In the genomic region with DNA sequence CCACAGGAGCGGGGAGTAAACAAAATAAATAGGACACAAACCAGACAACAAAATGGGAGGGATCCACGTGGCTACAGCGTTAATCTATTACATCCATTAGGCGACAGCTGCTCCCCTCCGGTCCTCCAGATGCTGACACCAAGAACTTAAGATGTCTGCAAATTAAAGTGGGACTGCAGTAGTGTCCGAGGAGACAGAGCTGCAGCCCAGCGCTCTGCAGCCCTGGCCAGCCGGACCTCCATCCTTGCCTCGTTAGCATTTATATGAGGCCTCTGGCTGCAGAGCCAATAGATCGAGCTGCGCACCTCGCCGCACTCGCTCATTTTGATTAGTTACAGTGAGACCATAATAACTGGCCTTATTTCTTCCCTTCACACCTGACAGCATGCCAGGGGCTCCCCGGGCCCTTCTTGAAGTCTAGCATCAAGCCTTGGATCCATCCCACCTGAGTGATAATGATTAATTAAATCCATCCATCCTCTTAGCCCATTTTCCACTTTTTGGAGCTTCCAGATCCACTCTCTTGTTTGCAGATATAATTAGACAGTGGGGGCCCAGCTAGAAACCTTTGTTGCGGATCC, we compare ENCODE assay signal across 18 mouse cellular contexts.
A peak's percentile ranks its signal among the peaks of the same experiment; 100 is the strongest.
DNase-seq lines count a peak whose midpoint lies in the region; ATAC-seq lines count a peak whose summit lies in the region.
"Had no signal": no experiment of that assay in that cellular context is flagged by ENCODE, and none has a peak within 500 bp of the region (broad histone marks: within the 10 kb centered on the region; RNA-seq: fewer than 3 reads in every experiment).

No protein-coding gene starts in this region.

- H3K9me3 ChIP-seq in midbrain, embryonic 12.5 days = no peaks in the 10 kb centered on the region
- no peaks in the 10 kb centered on the region for H3K9me3 ChIP-seq in midbrain, embryonic 16.5 days (replicated peaks; ENCODE audit: control insufficient read depth, low read length, poor library complexity, severe bottlenecking)
- no peaks in the 10 kb centered on the region for H3K9me3 ChIP-seq in hindbrain, embryonic 13.5 days
- H3K9me3 ChIP-seq in hindbrain, embryonic 16.5 days (ENCODE audit: control insufficient read depth, low read length) = no peaks in the 10 kb centered on the region
- H3K9me3 ChIP-seq in neural tube, embryonic 13.5 days = no peaks in the 10 kb centered on the region
- H3K9me3 ChIP-seq: embryonic facial prominence, embryonic 15.5 days; forebrain, embryonic 15.5 days; heart, embryonic 12.5 days had no signal

- H3K9ac ChIP-seq in midbrain, embryonic 12.5 days (replicated peaks) = no peak overlapping the region
- no peak overlapping the region for H3K9ac ChIP-seq in midbrain, embryonic 16.5 days (ENCODE audit: low read depth, low read length)
- no peak overlapping the region for H3K9ac ChIP-seq in hindbrain, embryonic 13.5 days
- no peak overlapping the region; the same call in 1 of the 2 replicates for H3K9ac ChIP-seq in hindbrain, embryonic 16.5 days (ENCODE audit: low read depth, low read length)
- H3K9ac ChIP-seq in neural tube, embryonic 13.5 days = no peak overlapping the region
- H3K9ac ChIP-seq: embryonic facial prominence, embryonic 15.5 days; forebrain, embryonic 15.5 days; heart, embryonic 12.5 days had no signal

- H3K4me2 ChIP-seq in midbrain, embryonic 12.5 days (replicated peaks) = no peak overlapping the region
- no peak overlapping the region for H3K4me2 ChIP-seq in midbrain, embryonic 16.5 days (ENCODE audit: low read length)
- no peak overlapping the region for H3K4me2 ChIP-seq in hindbrain, embryonic 13.5 days
- peak overlapping the region; percentile 18; the same call in 1 of the 2 replicates for H3K4me2 ChIP-seq in hindbrain, embryonic 16.5 days (ENCODE audit: low read length)
- 0 out of 2 replicates have a peak overlapping the region, but pooled peaks have one; percentile 8 for H3K4me2 ChIP-seq in neural tube, embryonic 13.5 days
- H3K4me2 ChIP-seq: embryonic facial prominence, embryonic 15.5 days; forebrain, embryonic 15.5 days; heart, embryonic 12.5 days had no signal

- H3K27ac ChIP-seq in midbrain, embryonic 12.5 days (replicated peaks) = no peak overlapping the region
- H3K27ac ChIP-seq in midbrain, embryonic 16.5 days (ENCODE audit: low read length) = no peak overlapping the region
- peak overlapping the region; percentile 58 for H3K27ac ChIP-seq in hindbrain, embryonic 13.5 days
- no peak overlapping the region for H3K27ac ChIP-seq in hindbrain, embryonic 16.5 days (ENCODE audit: low read depth, low read length)
- peak overlapping the region; percentile 34 for H3K27ac ChIP-seq in neural tube, embryonic 13.5 days (replicated peaks)
- H3K27ac ChIP-seq: embryonic facial prominence, embryonic 15.5 days; forebrain, embryonic 15.5 days had no signal

- H3K4me1 ChIP-seq in midbrain, embryonic 12.5 days = 0 out of 2 replicates have a peak, but pooled peaks cover 2% of the 10 kb centered on the region
- no peaks in the 10 kb centered on the region; the same call in 1 of the 2 replicates for H3K4me1 ChIP-seq in midbrain, embryonic 16.5 days (ENCODE audit: control insufficient read depth, insufficient read depth, low read length)
- peaks cover 36% of the 10 kb centered on the region for H3K4me1 ChIP-seq in hindbrain, embryonic 13.5 days (replicated peaks)
- H3K4me1 ChIP-seq in hindbrain, embryonic 16.5 days (ENCODE audit: control insufficient read depth, insufficient read depth, low read depth, low read length) = peaks cover 6% of the 10 kb centered on the region
- H3K4me1 ChIP-seq in neural tube, embryonic 13.5 days (replicated peaks) = peaks cover 32% of the 10 kb centered on the region

- ATAC-seq in midbrain, embryonic 12.5 days (ENCODE audit: low FRiP score, low read depth) = peak; percentile 44; the same call in 1 of the 2 replicates
- no peak for ATAC-seq in midbrain, embryonic 16.5 days
- ATAC-seq in hindbrain, embryonic 13.5 days (ENCODE audit: low FRiP score) = peak; percentile 70
- peak; percentile 77 for ATAC-seq in hindbrain, embryonic 16.5 days
- peak; percentile 52; the same call in 1 of the 2 replicates for ATAC-seq in neural tube, embryonic 13.5 days (ENCODE audit: low read depth)
- no peak for ATAC-seq in erythroblast, adult 5-6 weeks (replicated peaks; ENCODE audit: low FRiP score, poor library complexity, severe bottlenecking)
- ATAC-seq: forebrain, embryonic 15.5 days had no signal

- DNase-seq in right cerebral cortex, postnatal 14 days = no peak
- DNase-seq in left cerebral cortex, adult 9 months (ENCODE audit: low spot score in 2 of 2) = no peak
- DNase-seq: adrenal gland, adult 2 months; adrenal gland, postnatal 36 days; cerebellum, adult 2 months; cerebellum, postnatal 14 days; embryo, embryonic 11 days; gastrocnemius, postnatal 14 days; heart, postnatal 36 days had no signal

- H3K27me3 ChIP-seq in midbrain, embryonic 12.5 days = peaks cover 9% of the 10 kb centered on the region; the same call in 1 of the 2 replicates
- H3K27me3 ChIP-seq in midbrain, embryonic 16.5 days (ENCODE audit: control insufficient read depth, insufficient read depth, low read depth, low read length) = no peaks in the 10 kb centered on the region
- H3K27me3 ChIP-seq in hindbrain, embryonic 13.5 days = no peaks in the 10 kb centered on the region
- H3K27me3 ChIP-seq in hindbrain, embryonic 16.5 days (replicated peaks; ENCODE audit: control insufficient read depth, insufficient read depth, low read length) = no peaks in the 10 kb centered on the region
- no peaks in the 10 kb centered on the region for H3K27me3 ChIP-seq in neural tube, embryonic 13.5 days
- H3K27me3 ChIP-seq: embryonic facial prominence, embryonic 15.5 days; forebrain, embryonic 15.5 days had no signal

- no peak overlapping the region for H3K4me3 ChIP-seq in midbrain, embryonic 12.5 days
- no peak overlapping the region for H3K4me3 ChIP-seq in midbrain, embryonic 16.5 days (ENCODE audit: low read depth, low read length)
- no peak overlapping the region for H3K4me3 ChIP-seq in hindbrain, embryonic 13.5 days
- H3K4me3 ChIP-seq in hindbrain, embryonic 16.5 days (ENCODE audit: low read length) = no peak overlapping the region
- no peak overlapping the region for H3K4me3 ChIP-seq in neural tube, embryonic 13.5 days
- H3K4me3 ChIP-seq: embryonic facial prominence, embryonic 15.5 days; forebrain, embryonic 15.5 days; heart, embryonic 12.5 days had no signal

- H3K36me3 ChIP-seq in midbrain, embryonic 12.5 days = no peaks in the 10 kb centered on the region
- H3K36me3 ChIP-seq in midbrain, embryonic 16.5 days (ENCODE audit: control insufficient read depth, insufficient read depth, low read length) = no peaks in the 10 kb centered on the region
- no peaks in the 10 kb centered on the region for H3K36me3 ChIP-seq in hindbrain, embryonic 13.5 days
- H3K36me3 ChIP-seq in hindbrain, embryonic 16.5 days (ENCODE audit: control insufficient read depth, insufficient read depth, low read length) = no peaks in the 10 kb centered on the region
- H3K36me3 ChIP-seq in neural tube, embryonic 13.5 days = no peaks in the 10 kb centered on the region
- H3K36me3 ChIP-seq: embryonic facial prominence, embryonic 15.5 days; forebrain, embryonic 15.5 days; heart, embryonic 12.5 days had no signal

- 60% methylated on average over 16 of the region's 16 CpGs for WGBS in midbrain, embryonic 12.5 days
- WGBS in midbrain, embryonic 16.5 days = 45% methylated on average over 16 of the region's 16 CpGs
- 43% methylated on average over 16 of the region's 16 CpGs for WGBS in hindbrain, embryonic 13.5 days
- 46% methylated on average over 16 of the region's 16 CpGs for WGBS in hindbrain, embryonic 16.5 days
- 37% methylated on average over 16 of the region's 16 CpGs for WGBS in neural tube, embryonic 13.5 days

Comparison
In these comparisons a context has a peak if more than half of its experiments do, and no peak if none do; other contexts are left out.
1. ATAC-seq: peak in midbrain, embryonic 12.5 days (single experiment), hindbrain, embryonic 13.5 days (single experiment), hindbrain, embryonic 16.5 days (single experiment) and neural tube, embryonic 13.5 days (single experiment); none in midbrain, embryonic 16.5 days (single experiment) and erythroblast, adult 5-6 weeks (single experiment).
2. H3K27ac ChIP-seq: peak in hindbrain, embryonic 13.5 days (single experiment) and neural tube, embryonic 13.5 days (single experiment); none in midbrain, embryonic 12.5 days (single experiment), midbrain, embryonic 16.5 days (single experiment) and hindbrain, embryonic 16.5 days (single experiment).
3. H3K4me2 ChIP-seq: peak in hindbrain, embryonic 16.5 days (single experiment) and neural tube, embryonic 13.5 days (single experiment); none in midbrain, embryonic 12.5 days (single experiment), midbrain, embryonic 16.5 days (single experiment) and hindbrain, embryonic 13.5 days (single experiment).